Mouse (Mus musculus) cerebellum, postnatal 25 days (tissue): Measurements from ENCODE around the gene Abl2.
A peak's percentile ranks its signal among the peaks of the same experiment; 100 is the strongest.

ENCODE experiments used
- DNase-seq, 2 experiments: peaks; one replicate each; pipeline ENCODE4 v3.0.0; 2021; ENCODE audit warnings: mixed read lengths in 2 of 2

Gene Abl2

DNA sequence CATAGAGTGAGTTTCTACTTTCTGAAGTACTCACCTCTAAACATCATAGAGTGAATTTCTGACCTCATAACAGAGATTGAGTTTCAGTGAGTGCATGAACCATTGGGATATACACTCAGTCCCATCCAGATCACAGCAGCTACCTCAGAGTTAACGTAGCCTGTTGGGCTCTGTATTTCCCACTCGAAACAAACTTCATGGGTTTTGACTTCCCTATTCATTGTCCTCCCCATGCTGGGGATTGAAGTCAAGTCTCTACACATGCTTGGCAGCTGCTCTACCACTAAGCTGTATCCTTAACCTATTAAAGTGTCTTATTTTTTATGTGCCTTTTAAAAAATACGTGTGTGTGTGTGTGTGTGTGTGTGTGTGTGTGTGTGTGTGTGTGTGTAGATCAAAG, 26.9 kb downstream of the Abl2 start:
- DNase-seq, result no peak

DNA sequence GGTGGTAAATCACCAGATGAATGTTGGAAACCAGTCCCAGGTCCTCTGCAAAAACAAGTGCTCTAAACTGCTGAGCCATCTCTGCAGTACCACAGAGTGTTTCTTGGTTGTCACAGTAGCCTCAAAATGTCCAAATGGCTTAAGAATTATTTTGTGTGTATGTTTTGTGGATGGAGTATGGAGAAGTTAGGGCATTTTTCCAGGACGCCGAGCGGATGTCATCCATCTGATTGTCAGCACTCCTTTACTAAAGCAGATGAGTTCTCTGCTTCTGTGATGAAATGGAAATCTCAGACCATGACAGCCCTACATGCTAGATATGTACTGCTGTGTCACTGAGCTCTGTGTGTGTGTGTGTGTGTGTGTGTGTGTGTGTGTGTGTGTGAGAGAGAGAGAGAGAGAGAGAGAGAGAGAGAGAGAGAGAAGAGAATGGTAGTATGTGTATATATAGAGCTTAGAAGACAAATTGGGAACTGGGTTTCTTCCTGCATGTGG, 31.3 kb downstream of the Abl2 start:
- DNase-seq, result no peak

DNA sequence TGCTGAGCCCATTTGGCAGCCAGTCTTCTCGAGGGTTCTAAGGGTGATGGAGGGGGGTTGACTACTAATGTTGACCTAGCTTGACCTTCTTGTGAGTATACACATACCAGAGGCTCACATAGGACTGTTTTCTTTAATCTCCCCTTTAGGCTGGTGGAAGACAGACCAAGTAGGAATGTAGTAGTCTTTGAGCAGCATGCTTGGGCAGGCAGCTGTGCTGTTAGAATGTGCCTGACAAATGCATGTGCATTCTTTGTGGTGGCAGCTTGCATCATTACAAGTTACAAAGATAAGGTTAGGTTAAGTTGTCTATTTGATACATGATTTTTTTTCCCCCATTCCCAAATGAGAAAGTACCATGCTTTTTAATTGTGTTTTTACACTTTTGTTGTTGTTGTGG, 31.8 kb downstream of the Abl2 start:
- no peak for DNase-seq

DNA sequence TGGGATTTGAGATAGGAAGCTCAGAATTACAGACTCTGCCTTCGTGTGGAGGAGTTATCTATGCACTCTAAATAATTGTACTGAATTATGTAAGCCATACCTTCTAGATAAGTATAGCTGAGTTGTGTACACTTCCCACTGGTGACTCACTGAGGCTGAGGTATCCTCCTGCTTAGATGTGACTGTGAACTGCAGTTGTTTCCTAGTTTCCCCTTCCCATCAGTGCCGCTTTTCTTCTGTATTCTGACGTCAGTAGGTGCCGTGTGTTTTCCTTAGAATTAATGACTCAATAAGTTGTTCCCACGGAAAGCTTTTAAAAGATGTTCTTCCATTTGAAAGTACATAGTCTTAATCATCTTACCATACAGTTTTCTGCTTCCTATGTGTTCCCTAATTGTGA, 34.7 kb downstream of the Abl2 start:
- DNase-seq, result no peak

DNA sequence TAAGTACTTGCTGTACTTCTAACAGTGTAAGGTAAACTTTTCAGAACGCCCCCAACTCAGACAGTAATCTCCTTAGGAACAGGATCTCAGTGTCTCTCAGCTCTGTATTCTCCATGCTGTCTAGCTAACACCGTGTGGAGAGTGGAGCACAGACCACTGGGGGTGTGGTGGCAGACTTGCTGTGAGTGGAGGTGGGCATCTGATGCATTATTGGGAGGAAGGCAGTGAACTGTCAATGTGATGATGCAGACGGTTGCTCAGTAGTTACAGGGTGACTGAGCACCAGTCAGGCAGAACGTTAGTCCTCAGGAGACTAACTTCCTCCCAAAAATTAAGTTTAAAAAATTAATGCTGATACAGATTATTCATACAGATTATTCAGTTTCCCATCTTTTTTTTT, 38.5 kb downstream of the Abl2 start:
- no peak for DNase-seq

DNA sequence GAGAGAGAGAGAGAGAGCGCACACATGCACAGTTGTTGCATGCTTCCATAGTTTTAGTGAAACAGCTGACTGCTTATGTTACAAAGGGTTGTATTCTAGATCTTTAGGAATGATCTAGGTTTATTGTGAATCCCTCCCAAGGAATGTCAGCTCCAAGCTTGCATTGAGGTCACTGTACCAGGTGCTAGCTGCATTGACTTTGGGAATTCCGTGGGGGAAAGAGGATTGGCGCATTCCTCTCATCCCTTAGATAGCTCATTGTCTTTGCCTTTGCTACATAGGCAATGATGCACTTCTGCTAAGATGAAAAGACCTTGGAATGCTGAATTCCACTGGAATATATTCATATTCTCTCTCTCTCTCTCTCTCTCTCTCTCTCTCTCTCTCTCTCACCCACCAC, 44.0 kb downstream of the Abl2 start:
- DNase-seq, result no peak

DNA sequence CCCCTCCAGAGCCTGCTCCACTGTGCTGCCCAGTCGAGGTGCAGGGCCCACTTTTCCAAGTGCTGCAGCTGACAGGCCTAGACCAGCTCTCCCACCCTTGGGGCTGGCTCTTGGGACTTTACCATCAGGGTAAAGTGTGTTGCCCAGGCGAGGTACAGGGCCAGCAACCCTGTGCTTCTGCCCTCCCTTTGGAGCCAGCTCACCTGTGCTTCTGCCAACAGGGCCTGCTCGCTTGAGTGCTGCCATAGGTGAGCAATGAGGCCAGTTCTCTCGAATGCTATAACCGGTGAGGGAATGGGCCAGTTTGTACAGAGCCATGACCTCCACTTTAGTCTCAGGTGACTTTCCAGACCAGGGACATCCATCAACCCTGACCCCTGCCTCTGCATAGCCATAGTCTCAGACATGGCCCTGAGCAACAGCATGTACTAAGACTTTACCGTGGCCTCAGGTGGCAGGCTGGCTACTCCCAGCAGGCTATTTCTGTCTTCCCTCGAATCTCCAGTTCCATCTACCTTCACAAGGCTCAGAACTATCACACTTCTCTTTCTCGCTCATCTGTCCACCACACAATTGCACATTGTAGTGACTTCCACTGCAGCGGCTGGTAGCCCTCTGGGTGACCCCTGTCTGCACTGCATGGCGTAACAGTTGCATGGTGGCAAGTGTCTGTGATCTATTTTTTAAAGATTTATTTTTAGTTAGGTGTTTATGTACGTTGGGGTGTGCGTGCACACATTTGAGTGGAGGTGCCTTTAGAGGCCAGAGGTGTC, 46.7 kb downstream of the Abl2 start:
- peak; percentile 56 to 69 for DNase-seq

DNA sequence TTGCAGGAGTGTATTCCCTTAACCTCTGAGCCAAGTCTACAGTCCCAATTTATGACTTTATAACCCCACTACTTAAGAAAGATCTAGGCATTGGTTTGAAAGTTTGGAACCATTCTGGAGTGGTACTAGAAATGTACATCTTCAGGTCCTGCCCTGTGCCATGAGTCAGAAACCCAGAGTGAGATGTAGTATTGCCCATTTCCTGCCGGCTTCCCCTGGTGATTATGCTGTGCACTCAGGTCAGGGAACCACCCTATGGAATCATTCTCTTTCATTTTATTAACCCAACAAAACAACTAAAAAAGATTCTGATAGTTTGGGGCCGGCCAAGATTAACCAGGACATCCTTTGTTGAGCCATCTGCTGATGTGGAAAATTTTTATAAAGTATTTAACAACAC, 47.4 kb downstream of the Abl2 start:
- DNase-seq, result no peak

DNA sequence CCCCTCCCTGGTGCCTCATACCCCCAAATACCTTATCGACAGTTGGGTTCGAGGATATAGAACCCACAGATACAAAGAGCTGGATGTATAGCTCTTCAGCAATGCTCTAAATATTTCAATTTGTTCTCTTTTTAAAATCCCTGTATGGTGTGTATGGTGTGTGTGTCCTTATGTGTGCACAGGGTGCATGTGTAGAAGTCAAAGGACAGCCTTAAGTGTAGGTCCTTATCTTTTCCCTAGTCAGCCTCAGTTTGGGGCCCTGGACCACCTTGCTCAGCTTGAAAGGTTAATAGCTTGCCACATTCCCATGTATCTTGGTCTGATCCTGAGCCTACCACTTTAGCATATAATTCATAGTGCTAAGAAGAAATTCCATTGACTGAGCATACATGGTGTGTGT, 49.9 kb downstream of the Abl2 start:
- no peak for DNase-seq

DNA sequence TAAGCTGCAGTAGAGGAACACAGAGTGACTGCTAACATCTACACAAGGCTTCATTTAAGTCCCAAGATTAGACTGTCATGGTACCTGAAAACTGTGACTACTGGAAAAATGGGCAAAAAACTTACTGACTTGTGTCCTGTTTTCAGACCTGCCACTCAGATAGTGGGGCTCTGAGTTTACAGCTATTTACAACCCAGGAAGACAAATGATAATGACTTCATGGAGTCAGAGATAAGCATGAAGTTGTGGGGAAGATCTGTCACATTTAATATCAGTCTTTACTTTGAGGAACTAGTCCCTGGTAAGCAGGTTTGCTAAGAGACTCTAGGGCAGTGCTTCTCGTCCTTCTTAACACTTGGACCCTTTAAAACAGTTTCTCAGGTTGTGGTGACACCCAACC, 51.7 kb downstream of the Abl2 start:
- DNase-seq, result no peak

DNA sequence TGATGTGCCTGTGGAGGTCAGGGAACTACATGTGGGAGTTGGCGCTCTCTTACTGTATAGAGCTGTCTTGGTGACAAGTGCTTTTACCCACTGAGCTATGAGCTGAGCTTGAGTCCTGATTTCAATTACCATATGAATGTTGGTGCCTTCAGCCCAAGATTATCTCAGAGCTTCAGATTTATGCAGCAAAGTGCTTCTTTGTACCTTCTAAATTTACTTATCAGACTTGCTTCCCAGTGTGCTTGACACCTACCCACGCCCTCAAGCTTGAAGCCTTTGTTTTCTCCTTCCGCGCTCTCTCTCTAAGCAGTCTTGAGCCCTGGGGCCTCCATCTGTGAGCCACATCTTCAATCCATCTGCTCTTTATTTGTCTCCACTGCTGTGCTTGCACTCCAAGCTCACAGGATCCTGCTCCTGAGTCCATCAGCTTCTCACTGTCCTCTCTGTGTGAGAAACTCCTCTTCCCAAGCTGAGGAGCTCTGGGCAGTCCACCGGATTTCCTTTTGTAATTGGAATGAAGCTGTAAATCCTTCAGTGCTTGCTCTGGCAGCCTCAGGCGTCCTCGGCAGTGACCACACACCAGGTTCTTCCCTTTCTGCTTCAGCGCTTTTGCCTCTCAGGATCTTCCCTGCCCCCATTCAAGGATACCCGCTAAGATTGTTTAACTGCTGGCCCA, 55.4 kb downstream of the Abl2 start:
- peak; percentile 64 to 66 for DNase-seq

DNA sequence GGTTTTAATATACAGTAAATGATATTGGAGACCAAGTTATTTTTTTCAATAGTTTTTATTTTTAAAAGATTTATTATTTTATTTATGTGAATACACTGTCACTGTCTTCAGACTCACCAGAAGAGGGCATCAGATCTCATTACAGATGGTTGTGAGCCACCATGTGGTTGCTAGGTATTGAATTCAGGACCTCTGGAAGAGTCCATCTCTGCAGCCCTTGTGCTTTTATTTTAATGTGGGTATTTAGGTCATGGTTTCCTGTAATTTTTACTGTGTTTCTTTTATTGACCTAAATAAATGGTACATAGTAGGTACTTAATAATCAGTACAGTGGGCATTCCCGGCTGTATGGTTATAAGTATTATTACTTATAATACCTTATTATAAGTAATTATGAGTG, 56.1 kb downstream of the Abl2 start:
- no peak for DNase-seq

DNA sequence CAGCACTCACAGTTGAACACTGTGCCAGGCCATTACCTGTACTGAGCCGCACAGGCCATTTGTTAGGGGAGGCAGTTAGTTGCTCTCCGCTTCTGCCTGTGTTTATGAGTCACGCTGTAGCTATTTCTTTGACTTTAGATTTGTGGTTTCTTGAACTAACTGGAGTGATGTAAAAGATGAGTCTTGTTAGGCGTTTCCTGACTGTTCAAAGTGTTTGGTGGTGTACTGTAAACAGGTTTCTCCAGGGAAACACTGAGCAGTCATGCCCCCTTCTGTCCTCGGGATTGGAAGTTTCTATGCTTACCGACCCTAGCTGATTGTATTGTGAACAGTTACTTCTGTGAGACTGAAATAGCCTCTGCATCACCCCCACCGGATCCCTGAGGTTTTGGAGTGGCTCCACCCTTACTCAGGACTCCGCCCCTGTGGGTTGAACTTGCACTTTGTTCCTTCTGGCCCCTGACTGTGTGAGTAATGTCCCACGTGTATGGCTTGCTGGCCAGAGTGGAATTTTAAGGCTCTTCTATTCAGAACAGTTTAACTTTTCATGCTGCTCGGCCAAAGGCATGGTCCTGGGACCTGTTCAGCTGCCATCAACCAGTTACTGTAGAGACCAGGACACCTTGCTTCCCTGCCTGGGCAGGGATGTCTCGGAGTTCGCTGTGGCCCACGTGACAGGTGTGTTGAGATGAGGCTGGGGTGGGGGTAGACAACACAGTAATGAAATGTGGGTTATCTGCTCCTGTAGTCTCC, 57.0 kb downstream of the Abl2 start:
- no peak for DNase-seq

DNA sequence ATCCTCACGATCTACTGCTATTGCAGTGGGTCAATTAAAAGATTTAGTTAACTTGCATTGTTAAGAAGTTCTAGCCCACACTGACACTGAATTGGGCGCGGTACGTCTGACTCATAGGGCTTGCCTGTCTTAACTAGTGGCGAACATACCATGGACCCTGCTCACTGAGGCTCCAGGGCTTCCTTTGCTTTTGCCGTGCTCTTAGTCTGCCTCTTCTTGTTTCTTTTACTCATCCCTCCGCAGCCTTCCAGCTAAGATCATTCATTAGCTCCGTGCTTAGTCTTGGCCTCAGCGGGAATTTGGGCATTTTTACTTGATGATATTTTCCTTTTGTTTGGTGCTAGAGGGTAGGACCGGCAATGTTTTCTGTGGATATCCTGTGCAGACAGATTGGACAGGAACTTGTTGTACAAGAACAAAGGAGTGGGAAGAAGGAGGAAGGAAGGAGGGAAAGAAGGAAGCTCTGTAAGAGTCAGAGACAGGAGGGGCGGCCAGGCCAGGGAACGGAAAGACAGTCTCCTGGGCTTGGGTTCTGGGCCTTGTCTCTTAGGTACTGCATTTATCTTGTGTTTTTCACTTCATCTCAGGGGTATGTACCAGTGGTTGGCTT, 58.5 kb downstream of the Abl2 start:
- no peak for DNase-seq

DNA sequence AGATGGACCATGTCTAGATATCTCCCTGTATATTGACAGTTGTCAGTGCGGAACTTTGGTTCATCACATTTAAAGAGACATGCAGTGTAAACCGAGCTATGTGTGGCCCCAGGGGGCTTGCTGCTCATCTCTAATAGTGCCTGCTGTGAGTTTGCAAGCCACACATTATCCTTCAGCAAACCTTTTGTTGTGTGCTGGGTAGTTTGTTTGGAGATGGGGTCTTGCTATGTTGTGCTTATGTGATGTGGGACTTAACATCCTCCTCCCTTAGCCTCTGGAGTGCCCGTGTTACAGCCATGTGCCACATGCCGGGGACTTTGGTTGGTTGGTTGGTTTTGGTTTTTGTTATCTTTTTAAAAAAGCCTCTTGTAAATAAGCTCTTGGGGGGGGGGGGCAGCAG, 59.2 kb downstream of the Abl2 start:
- no peak for DNase-seq

DNA sequence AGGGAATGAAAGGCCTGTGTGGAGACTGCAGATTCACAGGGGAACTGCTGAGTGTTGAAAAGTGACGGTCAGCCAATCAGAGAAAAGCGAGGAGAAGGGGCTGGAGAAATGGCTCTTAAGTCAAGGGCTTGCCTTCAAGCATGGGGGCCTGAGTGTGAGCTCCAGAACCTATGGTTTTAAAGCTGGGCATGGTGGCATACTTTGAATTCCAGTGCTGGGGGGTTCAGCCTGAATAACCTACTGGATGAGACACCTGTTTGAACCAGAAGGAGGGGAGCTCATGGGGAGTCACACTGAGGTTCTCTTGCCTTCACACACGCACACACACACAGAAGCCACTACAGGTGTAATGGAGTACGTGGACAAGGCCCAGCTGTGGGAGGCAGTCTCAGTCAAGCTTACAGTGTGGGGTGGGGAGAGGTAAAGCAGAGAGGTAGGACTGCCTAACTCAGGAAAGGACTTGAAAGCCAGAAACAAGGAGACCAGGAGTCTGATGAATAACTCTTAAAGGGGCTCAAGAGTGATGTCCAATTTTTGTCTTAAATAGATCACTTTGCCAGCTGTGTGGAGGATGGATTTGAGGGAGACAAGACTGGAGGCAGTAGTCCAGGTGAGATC, 61.8 kb downstream of the Abl2 start:
- DNase-seq, result no peak

DNA sequence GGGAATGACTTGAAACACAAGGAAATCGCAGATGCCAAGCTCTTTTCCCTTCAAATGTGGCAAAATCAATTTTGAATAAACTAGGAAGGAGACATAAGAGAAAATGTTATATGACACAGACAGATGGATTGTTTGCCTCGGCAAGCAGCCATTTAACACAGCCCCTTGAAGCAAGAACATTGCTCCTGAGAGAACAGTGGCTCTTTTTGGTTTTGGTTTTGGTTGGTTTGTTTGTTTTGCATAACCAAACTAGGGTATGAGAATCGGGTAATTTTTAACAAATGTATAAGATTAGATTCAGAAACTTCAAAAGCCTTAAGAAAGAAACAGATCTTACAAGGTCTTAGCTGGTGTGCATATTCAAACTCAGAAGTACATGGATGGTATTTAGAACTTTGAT, 62.4 kb downstream of the Abl2 start:
- no peak for DNase-seq

DNA sequence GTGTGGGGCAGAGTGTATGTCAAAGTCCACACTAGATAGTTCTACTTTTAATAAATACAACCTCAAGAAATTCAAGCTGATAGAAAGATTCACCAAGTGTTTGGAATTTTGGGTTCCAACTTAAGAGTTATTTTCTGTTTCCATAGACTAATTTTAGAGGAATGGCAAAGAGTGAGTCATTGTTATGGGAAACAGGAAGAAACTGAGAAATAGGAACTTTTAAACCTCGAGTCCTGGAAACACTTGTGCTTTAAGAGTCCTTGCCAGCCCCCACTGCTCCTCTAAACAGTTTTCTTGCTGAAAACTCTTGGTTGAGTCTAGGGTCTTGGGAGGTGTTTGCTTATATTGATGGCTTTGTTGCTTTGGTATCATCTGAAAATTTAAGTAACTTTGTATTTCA, 65.6 kb downstream of the Abl2 start:
- DNase-seq, result no peak

DNA sequence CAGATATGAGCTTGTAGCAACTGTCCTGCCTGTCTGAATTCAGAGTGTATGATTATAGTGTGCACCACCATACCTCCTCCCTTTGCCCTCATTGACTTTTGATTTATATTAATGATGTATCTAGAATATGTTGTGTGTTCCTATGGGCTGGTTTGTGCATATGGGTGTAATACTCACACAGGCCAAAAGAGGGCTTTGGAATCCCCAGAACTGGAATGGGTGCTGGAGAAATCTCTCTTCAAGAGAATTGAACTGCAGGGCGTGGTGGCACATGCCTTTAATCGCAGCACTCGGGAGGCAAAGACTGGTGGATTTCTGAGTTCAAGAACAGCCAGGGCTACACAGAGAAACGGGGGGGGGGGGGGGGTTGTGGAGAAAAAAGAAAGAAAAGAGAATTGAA, 68.1 kb downstream of the Abl2 start:
- no peak for DNase-seq

DNA sequence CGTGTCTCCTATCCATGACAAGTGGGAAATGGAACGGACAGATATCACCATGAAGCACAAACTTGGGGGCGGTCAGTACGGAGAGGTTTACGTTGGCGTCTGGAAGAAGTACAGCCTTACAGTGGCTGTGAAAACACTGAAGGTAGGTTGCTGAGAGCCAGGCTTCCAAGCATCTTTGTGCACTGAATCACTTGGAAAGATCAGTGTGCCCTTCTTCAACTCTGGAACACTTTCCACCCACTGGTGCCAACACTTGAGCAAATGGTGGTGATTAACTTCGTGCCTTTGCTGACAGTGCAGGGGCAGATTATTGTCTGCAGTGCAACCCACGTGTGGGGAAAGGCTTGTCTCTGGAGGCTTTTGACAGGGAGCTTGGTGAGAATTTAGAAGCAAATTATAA, 71.4 kb downstream of the Abl2 start:
- no peak for DNase-seq

DNA sequence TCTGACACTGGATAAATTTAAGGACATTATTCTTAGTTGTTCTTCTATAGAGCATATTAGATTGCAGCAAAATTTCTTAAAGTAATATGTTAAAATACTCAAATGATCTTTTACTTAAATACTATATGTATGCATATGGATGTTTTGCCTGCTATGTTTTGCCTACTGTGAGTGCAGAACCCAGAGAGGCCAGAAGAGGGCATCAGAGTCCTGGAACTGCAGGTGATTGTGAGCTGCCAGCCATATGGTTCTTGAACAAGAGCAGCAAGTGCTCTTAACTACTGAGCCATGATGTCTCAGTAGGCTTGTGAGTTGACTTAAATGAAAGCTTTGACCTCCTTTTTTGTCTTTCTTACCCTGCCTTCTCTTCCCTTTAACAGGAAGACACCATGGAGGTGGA, 72.4 kb downstream of the Abl2 start:
- DNase-seq, result peak in 1 of 2 experiments; percentile 31

DNA sequence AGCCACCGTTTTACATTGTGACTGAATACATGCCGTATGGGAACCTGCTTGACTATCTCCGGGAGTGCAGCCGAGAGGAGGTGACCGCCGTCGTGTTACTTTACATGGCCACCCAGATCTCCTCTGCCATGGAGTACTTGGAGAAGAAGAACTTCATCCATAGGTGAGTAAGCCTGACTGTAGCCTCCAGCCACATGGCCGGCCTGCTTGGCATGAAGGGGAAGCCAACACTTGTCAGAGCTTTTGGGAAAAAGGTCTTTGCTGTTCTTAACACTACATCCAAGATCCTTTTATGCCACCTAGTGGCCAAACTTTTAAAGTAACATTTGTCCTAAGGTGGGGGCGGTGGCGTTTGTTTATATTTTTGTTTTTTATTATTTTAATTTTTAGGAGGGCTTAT, 74.5 kb downstream of the Abl2 start:
- DNase-seq, result peak; percentile 53 to 66

DNA sequence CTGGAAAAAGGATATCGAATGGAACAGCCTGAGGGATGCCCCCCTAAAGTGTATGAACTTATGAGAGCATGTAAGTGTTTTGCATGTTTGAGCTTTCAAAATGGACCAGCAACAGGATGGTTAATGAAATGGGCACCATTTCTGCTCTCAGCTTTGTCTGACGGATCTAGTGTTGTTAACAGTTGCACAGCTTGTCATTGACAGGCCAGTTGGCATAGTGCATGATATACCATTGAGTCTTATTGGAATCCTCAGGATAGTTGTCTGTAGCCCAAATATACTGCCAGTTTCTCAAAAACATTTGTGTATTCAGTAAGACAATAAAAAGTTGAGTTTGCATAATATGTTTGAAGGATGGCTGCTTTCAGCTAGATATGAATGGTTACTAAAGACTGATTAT, 76.6 kb downstream of the Abl2 start:
- DNase-seq, result no peak
